Mouse (Mus musculus) liver, embryonic 14.5 days (tissue): Measurements from ENCODE around the gene Rtel1. TPM values are rescaled to one million over a fixed set of nuclear protein-coding genes. Genes with fewer than 3 reads are reported as not detected.

Source experiments
- ATAC-seq: fragments of 200-750 bp; cut with Nextera tagmentation; 2 replicates; pipeline ENCODE4 v1.8.0; 2017; ENCODE audit warnings: moderate number of reproducible peaks, mild to moderate bottlenecking, moderate library complexity; ENCODE audit not compliant: insufficient read depth
- DNase-seq, 3 experiments: peaks; one replicate each; pipeline ENCODE4 v3.0.0-alpha.2; 2012 to 2013; ENCODE audit warnings: low read depth in 3 of 3, low spot score in 3 of 3
- H3K27ac ChIP-seq: fragments of 300-500 bp; sonication (generic); 2 replicates; pipeline ENCODE4 v1.5.1; 2014; ENCODE audit warnings: moderate library complexity, mild to moderate bottlenecking, control low read depth, inconsistent platforms
- H3K27me3 ChIP-seq: fragments of 300-500 bp; sonication (generic); 2 replicates; pipeline ENCODE4 v1.6.1; 2014; ENCODE audit warnings: mild to moderate bottlenecking, low read length, moderate library complexity; ENCODE audit not compliant: control insufficient read depth, insufficient read depth
- H3K36me3 ChIP-seq: fragments of 300-500 bp; sonication (generic); replicated peaks from 2 replicates; pipeline ENCODE4 v1.6.1; 2014; ENCODE audit warnings: low read depth; ENCODE audit not compliant: control insufficient read depth, insufficient read depth
- H3K4me1 ChIP-seq, 2 experiments: fragments of 200-500 bp in 1 of 2; fragments of 300-500 bp in 1 of 2; sonication (generic) in 1 of 2; replicated peaks; 2 replicates each; pipeline ENCODE4 v1.6.1; 2012 to 2014; ENCODE audit warnings: antibody characterized with exemption in 1 of 2, inconsistent platforms in 1 of 2, low read length in 1 of 2; ENCODE audit not compliant: control insufficient read depth in 2 of 2, insufficient read depth in 2 of 2
- H3K4me2 ChIP-seq: fragments of 300-500 bp; sonication (generic); 2 replicates; pipeline ENCODE4 v1.6.1; 2014; ENCODE audit warnings: low read depth, mild to moderate bottlenecking, control low read depth, moderate library complexity
- H3K4me3 ChIP-seq, 2 experiments: fragments of 200-500 bp in 1 of 2; fragments of 300-500 bp in 1 of 2; sonication (generic) in 1 of 2; 2 replicates each; pipeline ENCODE4 v1.5.1; 2012 to 2014; ENCODE audit warnings: low read depth in 2 of 2, low read length in 2 of 2, mild to moderate bottlenecking in 2 of 2, control low read depth in 1 of 2, inconsistent platforms in 1 of 2, moderate library complexity in 1 of 2; ENCODE audit not compliant: insufficient read depth in 1 of 2
- H3K9ac ChIP-seq: fragments of 300-500 bp; sonication (generic); replicated peaks from 2 replicates; pipeline ENCODE4 v1.6.1; 2014; ENCODE audit warnings: mild to moderate bottlenecking, control low read depth, moderate library complexity
- H3K9me3 ChIP-seq: fragments of 300-500 bp; sonication (generic); 2 replicates; pipeline ENCODE4 v1.6.1; 2016; ENCODE audit warnings: low read length, mixed read lengths; ENCODE audit not compliant: control insufficient read depth
- CTCF ChIP-seq: IDR thresholded peaks from 2 replicates; pipeline ENCODE4 v1.5.1; 2016; ENCODE audit warnings: antibody characterized with exemption, low read depth, control low read depth
- EP300 ChIP-seq: IDR thresholded peaks from 2 replicates; pipeline ENCODE4 v1.6.1; 2016; ENCODE audit warnings: antibody characterized with exemption, low read depth
- WGBS: fragments of 180-500 bp; shearing (Covaris S2); extraction: QIAGEN DNeasy Blood & Tissue Kit; methylation state at CpG from one replicate; pipeline ENCODE4 v1.1.7; 2014; ENCODE audit not compliant: insufficient replicate concordance; 5-methylcytosine and 5-hydroxymethylcytosine counted together
- polyA plus RNA-seq, 2 experiments: library from polyadenylated mRNA; depleted of rRNA in 1 of 2; stranded (reverse) in 1 of 2; unstranded in 1 of 2; fragments of >200 nt; fragmentation: Nextera tagmentation in 1 of 2; extraction: Ambion mirVana in 1 of 2; gene quantifications; 2 replicates each; pipeline versions ENCODE4 v1.2.1 to v1.2.3; 2012 to 2014

Gene Rtel1
- polyA plus RNA-seq, 2 experiments, result 26.2 to 39.1 TPM

DNA sequence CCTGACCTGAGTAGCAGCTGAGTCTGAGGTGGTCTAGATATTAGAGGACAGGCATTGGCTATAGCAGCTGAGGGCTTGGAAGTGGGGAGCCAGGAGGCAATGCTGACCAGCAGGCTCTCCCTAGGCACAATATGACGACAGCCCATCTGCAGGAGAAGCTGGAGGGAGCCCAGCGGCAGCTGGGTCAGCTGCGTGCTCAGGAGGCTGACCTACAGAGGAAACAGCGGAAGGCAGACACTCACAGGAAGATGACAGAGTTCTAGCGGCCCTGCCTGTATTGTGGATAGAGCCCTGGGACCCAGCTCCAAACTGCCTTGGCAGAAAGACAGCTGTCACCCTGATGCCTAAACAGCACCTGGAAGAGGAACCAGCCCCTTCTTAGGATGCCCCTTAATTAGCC is 60.7 kb downstream of the Rtel1 start:
- WGBS, result 77% methylated on average over 5 of the region's 5 CpGs
- Histone ChIP-seq H3K27me3 (no peaks in the 10 kb centered on the region), H3K4me3 (no peak overlapping the region), H3K4me1 (0 out of 4 replicates have a peak, but pooled peaks cover 0 to 2% of the 10 kb centered on the region in 2 experiments), H3K9me3 (no peaks in the 10 kb centered on the region), H3K9ac (no peak overlapping the region), H3K36me3 (peaks cover 24% of the 10 kb centered on the region), H3K27ac (no peak overlapping the region), H3K4me2 (no peak overlapping the region)
- TF ChIP-seq CTCF (no peak), EP300 (no peak)
- DNase-seq (no peak), ATAC-seq (no peak)

DNA sequence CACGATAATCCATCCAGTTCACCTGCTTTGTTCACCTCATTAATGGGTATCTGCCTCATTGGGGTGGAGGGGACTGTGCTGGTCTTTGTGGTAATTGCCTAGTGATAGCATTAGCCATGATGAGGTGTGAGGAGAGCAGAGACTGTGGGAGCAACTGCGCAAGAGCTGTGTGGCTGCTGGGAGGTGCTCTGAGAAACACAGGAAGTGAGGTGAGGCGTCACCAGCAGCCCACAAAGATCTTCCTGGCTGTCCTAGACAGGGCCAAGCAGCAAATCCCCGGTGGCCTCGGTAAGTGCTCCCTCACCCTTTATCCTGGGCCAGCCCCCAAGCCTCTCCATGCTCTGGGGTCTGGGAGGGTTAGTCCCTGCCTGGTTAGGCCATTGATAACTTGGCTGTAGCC is 61.6 kb downstream of the Rtel1 start:
- Histone ChIP-seq H3K4me1 (0 out of 4 replicates have a peak, but pooled peaks cover 0 to 2% of the 10 kb centered on the region in 2 experiments), H3K4me2 (no peak overlapping the region), H3K27me3 (no peaks in the 10 kb centered on the region), H3K36me3 (peaks cover 24% of the 10 kb centered on the region), H3K9me3 (no peaks in the 10 kb centered on the region), H3K4me3 (no peak overlapping the region), H3K9ac (no peak overlapping the region), H3K27ac (no peak overlapping the region)
- ATAC-seq, result no peak
- WGBS, result 65% methylated on average over 5 of the region's 5 CpGs
- TF ChIP-seq CTCF (no peak), EP300 (no peak)
- DNase-seq, result no peak

DNA sequence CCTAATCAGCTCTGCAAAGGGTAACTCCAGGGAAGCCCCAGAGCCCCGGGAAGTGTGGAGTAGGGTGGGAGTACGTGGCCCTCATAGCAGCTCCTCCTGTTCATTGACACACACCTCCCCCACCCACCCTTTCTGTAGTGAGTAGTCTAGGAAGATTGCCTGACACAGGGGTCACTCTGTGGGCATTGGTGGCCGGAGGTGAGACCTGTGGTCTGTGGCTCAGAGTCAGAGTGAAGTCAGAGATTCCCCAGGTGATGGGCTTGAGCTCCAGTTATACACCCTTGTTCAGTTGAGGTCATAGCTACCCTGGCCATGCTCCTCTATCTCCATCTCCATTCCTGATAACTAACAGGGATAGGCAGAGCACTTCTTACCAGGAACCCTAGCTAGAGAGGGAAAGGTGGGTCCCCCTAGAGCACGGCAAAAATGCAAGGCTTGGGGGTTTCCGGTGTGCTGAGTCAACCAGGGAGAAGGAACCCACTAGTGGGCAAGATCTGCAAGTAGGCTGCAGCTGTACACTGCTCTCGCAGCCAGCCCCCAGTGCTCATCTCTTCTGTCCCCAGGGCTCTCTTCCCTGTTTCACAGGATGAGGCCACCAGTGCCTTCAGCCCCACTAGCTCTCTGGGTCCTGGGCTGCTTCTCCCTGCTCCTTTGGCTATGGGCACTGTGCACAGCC is 62.2 kb downstream of the Rtel1 start:
- WGBS, result 72% methylated on average over 6 of the region's 6 CpGs
- DNase-seq (no peak), ATAC-seq (no peak)
- no peaks in the 10 kb centered on the region for H3K27me3 ChIP-seq
- no peak for TF ChIP-seq CTCF
- TF ChIP-seq EP300, result no peak
- no peaks in the 10 kb centered on the region for H3K9me3 ChIP-seq
- H3K9ac ChIP-seq, result no peak overlapping the region
- H3K4me1 ChIP-seq, result 0 out of 4 replicates have a peak, but pooled peaks cover 0 to 2% of the 10 kb centered on the region in 2 experiments
- H3K4me2 ChIP-seq, result no peak overlapping the region
- H3K36me3 ChIP-seq, result peaks cover 24% of the 10 kb centered on the region
- H3K4me3 ChIP-seq, result no peak overlapping the region
- no peak overlapping the region for H3K27ac ChIP-seq

DNA sequence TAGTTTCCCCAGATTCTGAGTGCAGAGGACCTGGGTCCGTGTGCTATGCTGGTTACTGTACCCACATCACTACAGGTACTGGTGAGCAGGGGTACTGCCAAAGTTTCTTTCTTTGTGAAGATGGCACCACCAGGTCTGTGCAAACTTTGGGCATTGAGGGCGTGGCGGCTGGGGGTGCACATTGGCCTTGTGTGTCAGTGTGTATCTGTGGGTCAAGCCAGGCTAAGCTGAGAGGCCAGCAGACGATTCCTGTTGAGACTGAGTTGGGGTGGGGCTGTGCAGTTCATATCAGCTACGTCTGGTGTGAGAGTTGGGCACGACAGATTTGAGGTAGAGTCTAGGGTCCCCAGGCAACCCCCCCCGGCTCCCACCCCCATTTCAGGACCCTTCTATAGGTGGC is 64.9 kb downstream of the Rtel1 start:
- no peaks in the 10 kb centered on the region for H3K27me3 ChIP-seq
- no peak overlapping the region for H3K9ac ChIP-seq
- H3K4me2 ChIP-seq, result no peak overlapping the region
- ATAC-seq (no peak), DNase-seq (no peak)
- H3K4me1 ChIP-seq, result no peaks in the 10 kb centered on the region
- no peaks in the 10 kb centered on the region for H3K9me3 ChIP-seq
- no peak overlapping the region for H3K4me3 ChIP-seq
- WGBS, result 69% methylated on average over 7 of the region's 7 CpGs
- TF ChIP-seq EP300, result no peak
- no peak for TF ChIP-seq CTCF
- H3K36me3 ChIP-seq, result peaks cover 19% of the 10 kb centered on the region
- H3K27ac ChIP-seq, result no peak overlapping the region

DNA sequence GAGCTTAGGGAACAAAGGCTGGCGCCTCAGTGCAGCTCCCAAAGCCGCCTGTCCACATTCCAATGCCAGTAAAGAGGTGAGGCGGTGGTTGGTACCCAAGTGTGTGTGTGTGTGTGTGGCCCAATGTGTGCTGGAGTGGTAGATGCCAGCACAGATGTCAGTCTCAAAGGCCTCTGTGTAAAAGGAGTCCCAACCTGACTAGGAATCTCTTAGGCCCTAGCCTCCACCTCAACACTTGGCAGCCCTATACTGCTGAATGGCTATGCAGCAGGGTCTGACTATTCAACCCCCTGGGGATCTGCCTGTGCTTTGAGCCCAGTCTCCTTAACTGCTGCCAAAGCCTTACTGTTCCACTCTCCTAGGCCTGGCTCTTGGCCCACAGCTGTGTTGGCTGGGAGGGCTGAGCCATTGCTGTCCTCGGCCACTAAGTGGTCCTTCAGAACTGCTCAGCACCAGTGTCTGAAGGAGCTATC is 65.4 kb downstream of the Rtel1 start:
- no peak overlapping the region for H3K9ac ChIP-seq
- H3K4me3 ChIP-seq, result no peak overlapping the region
- H3K9me3 ChIP-seq, result no peaks in the 10 kb centered on the region
- H3K27me3 ChIP-seq, result no peaks in the 10 kb centered on the region
- no peak overlapping the region for H3K4me2 ChIP-seq
- ATAC-seq, result no peak
- peaks cover 15% of the 10 kb centered on the region for H3K36me3 ChIP-seq
- 82% methylated on average over 4 of the region's 4 CpGs for WGBS
- no peaks in the 10 kb centered on the region for H3K4me1 ChIP-seq
- no peak for TF ChIP-seq CTCF
- TF ChIP-seq EP300, result no peak
- H3K27ac ChIP-seq, result no peak overlapping the region
- DNase-seq, result no peak
